Mouse (Mus musculus): ENCODE data around the gene Tmco1. TPM values are rescaled to one million over a fixed set of nuclear protein-coding genes. Genes with fewer than 3 reads are reported as not detected.

The Tmco1 gene
- polyA plus RNA-seq, 1 experiment: 34.0 TPM

- no peak for TF ChIP-seq CTCF (IDR thresholded peaks at IDR 0.05; ENCODE audit: control insufficient read depth, insufficient read depth, insufficient replicate concordance, low read depth, low read length)
- TF ChIP-seq POLR2A (IDR thresholded peaks at IDR 0.05; ENCODE audit: control insufficient read depth, low read depth, low read length): no peak
- Histone ChIP-seq H3K27ac (ENCODE audit: control insufficient read depth, insufficient read depth, low read depth, low read length) (no peak overlapping the region), H3K4me1 (ENCODE audit: control insufficient read depth, insufficient read depth, low read length) (no peaks in the 10 kb centered on the region), H3K36me3 (ENCODE audit: control insufficient read depth, insufficient read depth, low read length) (peaks cover 2% of the 10 kb centered on the region), H3K4me3 (ENCODE audit: control insufficient read depth, low read depth, low read length) (no peak overlapping the region), H3K27me3 (ENCODE audit: control insufficient read depth, insufficient read depth, low read length) (no peaks in the 10 kb centered on the region)
Observed at GRCm38 (mm10) chr1:167363322-167363721, 55.1 kb downstream of the Tmco1 start.

GRCm38 (mm10) chr1:167365808-167366207 lies 57.6 kb downstream of the Tmco1 start:
- H3K27ac ChIP-seq (ENCODE audit: control insufficient read depth, insufficient read depth, low read depth, low read length): no peak overlapping the region
- H3K27me3 ChIP-seq (ENCODE audit: control insufficient read depth, insufficient read depth, low read length): no peaks in the 10 kb centered on the region
- no peaks in the 10 kb centered on the region for H3K4me1 ChIP-seq (ENCODE audit: control insufficient read depth, insufficient read depth, low read length)
- TF ChIP-seq CTCF (IDR thresholded peaks at IDR 0.05; ENCODE audit: control insufficient read depth, insufficient read depth, insufficient replicate concordance, low read depth, low read length): no peak
- no peak for TF ChIP-seq POLR2A (IDR thresholded peaks at IDR 0.05; ENCODE audit: control insufficient read depth, low read depth, low read length)
- peaks cover 2% of the 10 kb centered on the region for H3K36me3 ChIP-seq (ENCODE audit: control insufficient read depth, insufficient read depth, low read length)
- no peak overlapping the region for H3K4me3 ChIP-seq (ENCODE audit: control insufficient read depth, low read depth, low read length)

GRCm38 (mm10) chr1:167366621-167367020 lies 58.4 kb downstream of the Tmco1 start:
- H3K36me3 ChIP-seq (ENCODE audit: control insufficient read depth, insufficient read depth, low read length): peaks cover 2% of the 10 kb centered on the region
- TF ChIP-seq POLR2A (IDR thresholded peaks at IDR 0.05; ENCODE audit: control insufficient read depth, low read depth, low read length) (no peak), CTCF (IDR thresholded peaks at IDR 0.05; ENCODE audit: control insufficient read depth, insufficient read depth, insufficient replicate concordance, low read depth, low read length) (no peak)

GRCm38 (mm10) chr1:167368018-167368417 lies 59.8 kb downstream of the Tmco1 start:
- no peaks in the 10 kb centered on the region for H3K27me3 ChIP-seq (ENCODE audit: control insufficient read depth, insufficient read depth, low read length)
- H3K27ac ChIP-seq (ENCODE audit: control insufficient read depth, insufficient read depth, low read depth, low read length): no peak overlapping the region
- H3K4me3 ChIP-seq (ENCODE audit: control insufficient read depth, low read depth, low read length): no peak overlapping the region
- TF ChIP-seq POLR2A (IDR thresholded peaks at IDR 0.05; ENCODE audit: control insufficient read depth, low read depth, low read length) (no peak), CTCF (IDR thresholded peaks at IDR 0.05; ENCODE audit: control insufficient read depth, insufficient read depth, insufficient replicate concordance, low read depth, low read length) (no peak)
- H3K36me3 ChIP-seq (ENCODE audit: control insufficient read depth, insufficient read depth, low read length): peaks cover 2% of the 10 kb centered on the region; the same call in 1 of the 2 replicates
- H3K4me1 ChIP-seq (ENCODE audit: control insufficient read depth, insufficient read depth, low read length): no peaks in the 10 kb centered on the region; the same call in 1 of the 2 replicates

More at GRCm38 (mm10) chr1:167366621-167367020, 58.4 kb downstream of the Tmco1 start:
- Histone ChIP-seq H3K4me3 (ENCODE audit: control insufficient read depth, low read depth, low read length) (no peak overlapping the region), H3K27me3 (ENCODE audit: control insufficient read depth, insufficient read depth, low read length) (no peaks in the 10 kb centered on the region), H3K4me1 (ENCODE audit: control insufficient read depth, insufficient read depth, low read length) (no peaks in the 10 kb centered on the region), H3K27ac (ENCODE audit: control insufficient read depth, insufficient read depth, low read depth, low read length) (no peak overlapping the region)

- TF ChIP-seq POLR2A (IDR thresholded peaks at IDR 0.05; ENCODE audit: control insufficient read depth, low read depth, low read length): no peak
- TF ChIP-seq CTCF (IDR thresholded peaks at IDR 0.05; ENCODE audit: control insufficient read depth, insufficient read depth, insufficient replicate concordance, low read depth, low read length): no peak
Observed at GRCm38 (mm10) chr1:167368513-167368912, 60.3 kb downstream of the Tmco1 start.

GRCm38 (mm10) chr1:167369905-167370304 lies 61.7 kb downstream of the Tmco1 start:
- Histone ChIP-seq H3K36me3 (ENCODE audit: control insufficient read depth, insufficient read depth, low read length) (peaks cover 2% of the 10 kb centered on the region; the same call in 1 of the 2 replicates), H3K4me1 (ENCODE audit: control insufficient read depth, insufficient read depth, low read length) (peaks cover 8% of the 10 kb centered on the region), H3K27me3 (ENCODE audit: control insufficient read depth, insufficient read depth, low read length) (no peaks in the 10 kb centered on the region), H3K4me3 (ENCODE audit: control insufficient read depth, low read depth, low read length) (no peak overlapping the region), H3K27ac (ENCODE audit: control insufficient read depth, insufficient read depth, low read depth, low read length) (no peak overlapping the region)
- TF ChIP-seq POLR2A (IDR thresholded peaks at IDR 0.05; ENCODE audit: control insufficient read depth, low read depth, low read length) (no peak), CTCF (IDR thresholded peaks at IDR 0.05; ENCODE audit: control insufficient read depth, insufficient read depth, insufficient replicate concordance, low read depth, low read length) (peak; percentile 78; the same call in 1 of the 2 replicates)

More at GRCm38 (mm10) chr1:167368513-167368912, 60.3 kb downstream of the Tmco1 start:
- Histone ChIP-seq H3K4me1 (ENCODE audit: control insufficient read depth, insufficient read depth, low read length) (no peaks in the 10 kb centered on the region; the same call in 1 of the 2 replicates), H3K4me3 (ENCODE audit: control insufficient read depth, low read depth, low read length) (no peak overlapping the region), H3K36me3 (ENCODE audit: control insufficient read depth, insufficient read depth, low read length) (peaks cover 2% of the 10 kb centered on the region; the same call in 1 of the 2 replicates), H3K27me3 (ENCODE audit: control insufficient read depth, insufficient read depth, low read length) (no peaks in the 10 kb centered on the region), H3K27ac (ENCODE audit: control insufficient read depth, insufficient read depth, low read depth, low read length) (no peak overlapping the region)

GRCm38 (mm10) chr1:167372739-167373138 lies 64.6 kb downstream of the Tmco1 start:
- TF ChIP-seq CTCF (IDR thresholded peaks at IDR 0.05; ENCODE audit: control insufficient read depth, insufficient read depth, insufficient replicate concordance, low read depth, low read length) (no peak), POLR2A (IDR thresholded peaks at IDR 0.05; ENCODE audit: control insufficient read depth, low read depth, low read length) (no peak)
- Histone ChIP-seq H3K36me3 (ENCODE audit: control insufficient read depth, insufficient read depth, low read length) (no peaks in the 10 kb centered on the region), H3K27ac (ENCODE audit: control insufficient read depth, insufficient read depth, low read depth, low read length) (no peak overlapping the region), H3K4me1 (ENCODE audit: control insufficient read depth, insufficient read depth, low read length) (peaks cover 8% of the 10 kb centered on the region), H3K4me3 (ENCODE audit: control insufficient read depth, low read depth, low read length) (no peak overlapping the region), H3K27me3 (ENCODE audit: control insufficient read depth, insufficient read depth, low read length) (no peaks in the 10 kb centered on the region)
